Mouse (Mus musculus): ENCODE data around the gene Spr. TPM values are rescaled to one million over a fixed set of nuclear protein-coding genes. Genes with fewer than 3 reads are reported as not detected.
A peak's percentile ranks its signal among the peaks of the same experiment; 100 is the strongest.

The Spr gene
- 61.1 and 61.8 TPM in 2 replicates for polyA plus RNA-seq (2015; fragmentation: Nextera tagmentation; extraction: Ambion mirVana)

GRCm38 (mm10) chr6:85137217-85138035 is at the start of gene Spr:
TSS of gene Spr (minus strand) at chr6:85137766.
- Histone ChIP-seq H3K4me3 (ENCODE audit: low read length) (peak within 1 kb of the TSS; percentile 93), H3K9ac (ENCODE audit: low read length) (peak within 1 kb of the TSS; percentile 94), H3K27me3 (ENCODE audit: control insufficient read depth, insufficient read depth, low read length) (no peaks in the 10 kb centered on the region), H3K27ac (ENCODE audit: low read length) (peak within 1 kb of the TSS; percentile 98), H3K4me2 (ENCODE audit: low read depth, low read length) (peak within 1 kb of the TSS; percentile 68), H3K9me3 (replicated peaks; ENCODE audit: control insufficient read depth, low read length) (no peaks in the 10 kb centered on the region), H3K36me3 (ENCODE audit: control insufficient read depth, insufficient read depth) (peaks cover 12% of the 10 kb centered on the region), H3K4me1 (ENCODE audit: control insufficient read depth, insufficient read depth, low read length) (peaks cover 4% of the 10 kb centered on the region)
- ATAC-seq (replicated peaks; ENCODE audit: extremely low read depth, insufficient read depth, low FRiP score) = peak; percentile 95
- under 1% methylated on average over 49 of the region's 49 CpGs for whole genome bisulfite sequencing

DNA sequence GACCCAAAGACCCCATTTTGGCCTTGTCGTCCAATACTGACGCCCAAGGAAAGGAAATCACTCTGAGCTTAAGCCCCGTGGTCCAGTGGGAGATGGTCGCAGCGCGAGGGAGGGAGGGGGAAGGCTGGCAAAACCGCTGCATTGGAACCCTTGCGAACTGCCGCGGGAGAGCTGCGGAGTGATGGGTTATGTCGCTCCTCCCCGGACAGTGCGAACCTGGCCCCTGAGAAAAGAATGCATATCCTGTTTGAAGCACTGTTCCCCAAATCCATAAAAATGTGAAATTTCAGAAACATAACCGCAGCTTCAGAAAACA is 49.1 kb upstream of the Spr start:
- WGBS = 3% methylated on average over 15 of the region's 15 CpGs
- no peak overlapping the region for H3K27ac ChIP-seq (ENCODE audit: low read length)
- no peak for ATAC-seq (replicated peaks; ENCODE audit: extremely low read depth, insufficient read depth, low FRiP score)
- peaks cover 74% of the 10 kb centered on the region for H3K27me3 ChIP-seq (ENCODE audit: control insufficient read depth, insufficient read depth, low read length)
- H3K9ac ChIP-seq (ENCODE audit: low read length) = no peak overlapping the region
- no peak overlapping the region for H3K4me2 ChIP-seq (ENCODE audit: low read depth, low read length)
- no peaks in the 10 kb centered on the region for H3K36me3 ChIP-seq (ENCODE audit: control insufficient read depth, insufficient read depth)
- 0 out of 2 replicates have a peak, but pooled peaks cover under 1% of the 10 kb centered on the region for H3K9me3 ChIP-seq (replicated peaks; ENCODE audit: control insufficient read depth, low read length)
- H3K4me1 ChIP-seq (ENCODE audit: control insufficient read depth, insufficient read depth, low read length) = peaks cover 16% of the 10 kb centered on the region
- no peak overlapping the region for H3K4me3 ChIP-seq (ENCODE audit: low read length)

DNA sequence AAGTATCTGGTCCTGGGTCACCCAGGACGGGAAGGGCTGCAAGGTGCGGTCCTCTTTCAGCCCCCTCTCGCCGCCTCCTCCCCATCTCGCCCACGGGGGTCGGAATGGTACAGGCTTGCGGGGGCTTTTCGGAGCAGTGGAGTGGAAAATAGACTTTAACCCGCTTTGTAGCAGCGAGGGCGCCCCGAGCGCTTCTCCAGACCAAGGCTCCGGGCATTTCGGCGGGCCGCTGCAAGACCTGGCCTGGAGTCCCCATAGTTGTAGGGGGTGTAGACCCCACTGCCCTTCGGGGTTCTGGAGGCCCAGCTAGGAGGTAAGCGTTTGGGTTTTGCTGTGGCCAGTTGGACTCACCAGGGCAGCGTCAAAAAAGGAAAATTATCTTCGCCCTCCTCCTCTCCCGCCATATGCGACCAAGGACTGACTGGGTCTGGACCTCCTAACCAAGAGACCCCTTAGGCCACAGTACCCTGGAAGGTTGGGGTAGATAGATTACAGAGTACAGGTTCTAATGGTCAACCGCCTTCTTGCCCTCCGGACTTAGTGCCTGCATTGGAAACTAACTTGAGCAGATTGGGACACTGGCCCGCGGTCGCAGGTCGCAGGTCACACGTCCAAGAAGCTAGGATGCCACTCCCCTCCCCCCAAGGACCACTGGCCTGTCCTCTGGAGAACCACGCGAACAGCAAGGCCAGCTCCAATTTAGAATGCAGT is 48.6 kb upstream of the Spr start:
- no peak overlapping the region for H3K27ac ChIP-seq (ENCODE audit: low read length)
- H3K27me3 ChIP-seq (ENCODE audit: control insufficient read depth, insufficient read depth, low read length) = peaks cover 72% of the 10 kb centered on the region
- H3K4me1 ChIP-seq (ENCODE audit: control insufficient read depth, insufficient read depth, low read length) = peaks cover 16% of the 10 kb centered on the region
- peak overlapping the region; percentile 8; the same call in 1 of the 2 replicates for H3K4me3 ChIP-seq (ENCODE audit: low read length)
- no peaks in the 10 kb centered on the region for H3K36me3 ChIP-seq (ENCODE audit: control insufficient read depth, insufficient read depth)
- no peak overlapping the region for H3K9ac ChIP-seq (ENCODE audit: low read length)
- no peak for ATAC-seq (replicated peaks; ENCODE audit: extremely low read depth, insufficient read depth, low FRiP score)
- 0 out of 2 replicates have a peak overlapping the region, but pooled peaks have one; percentile 17 for H3K4me2 ChIP-seq (ENCODE audit: low read depth, low read length)
- 0 out of 2 replicates have a peak, but pooled peaks cover 2% of the 10 kb centered on the region for H3K9me3 ChIP-seq (replicated peaks; ENCODE audit: control insufficient read depth, low read length)
- WGBS = 2% methylated on average over 33 of the region's 33 CpGs

- Histone ChIP-seq H3K27me3 (ENCODE audit: control insufficient read depth, insufficient read depth, low read length) (peaks cover 55% of the 10 kb centered on the region), H3K4me1 (ENCODE audit: control insufficient read depth, insufficient read depth, low read length) (peaks cover 13% of the 10 kb centered on the region), H3K36me3 (ENCODE audit: control insufficient read depth, insufficient read depth) (no peaks in the 10 kb centered on the region), H3K9ac (ENCODE audit: low read length) (no peak overlapping the region), H3K27ac (ENCODE audit: low read length) (no peak overlapping the region), H3K4me2 (ENCODE audit: low read depth, low read length) (no peak overlapping the region), H3K9me3 (replicated peaks; ENCODE audit: control insufficient read depth, low read length) (0 out of 2 replicates have a peak, but pooled peaks cover 2% of the 10 kb centered on the region), H3K4me3 (ENCODE audit: low read length) (no peak overlapping the region)
- no peak for ATAC-seq (replicated peaks; ENCODE audit: extremely low read depth, insufficient read depth, low FRiP score)
- 53% methylated on average over 3 of the region's 3 CpGs for WGBS
Measured at GRCm38 (mm10) chr6:85183951-85184350, 46.4 kb upstream of the Spr start.

- WGBS = 45% methylated on average over 2 of the region's 2 CpGs
- Histone ChIP-seq H3K9ac (ENCODE audit: low read length) (no peak overlapping the region), H3K27ac (ENCODE audit: low read length) (no peak overlapping the region), H3K9me3 (replicated peaks; ENCODE audit: control insufficient read depth, low read length) (0 out of 2 replicates have a peak, but pooled peaks cover 6% of the 10 kb centered on the region), H3K36me3 (ENCODE audit: control insufficient read depth, insufficient read depth) (no peaks in the 10 kb centered on the region), H3K4me2 (ENCODE audit: low read depth, low read length) (no peak overlapping the region), H3K27me3 (ENCODE audit: control insufficient read depth, insufficient read depth, low read length) (peaks cover 28% of the 10 kb centered on the region), H3K4me1 (ENCODE audit: control insufficient read depth, insufficient read depth, low read length) (no peaks in the 10 kb centered on the region), H3K4me3 (ENCODE audit: low read length) (no peak overlapping the region)
- ATAC-seq (replicated peaks; ENCODE audit: extremely low read depth, insufficient read depth, low FRiP score) = no peak
Measured at GRCm38 (mm10) chr6:85180036-85180435, 42.5 kb upstream of the Spr start.

GRCm38 (mm10) chr6:85179569-85179968 is 42.0 kb upstream of the Spr start:
- H3K9ac ChIP-seq (ENCODE audit: low read length) = no peak overlapping the region
- no peaks in the 10 kb centered on the region for H3K4me1 ChIP-seq (ENCODE audit: control insufficient read depth, insufficient read depth, low read length)

DNA sequence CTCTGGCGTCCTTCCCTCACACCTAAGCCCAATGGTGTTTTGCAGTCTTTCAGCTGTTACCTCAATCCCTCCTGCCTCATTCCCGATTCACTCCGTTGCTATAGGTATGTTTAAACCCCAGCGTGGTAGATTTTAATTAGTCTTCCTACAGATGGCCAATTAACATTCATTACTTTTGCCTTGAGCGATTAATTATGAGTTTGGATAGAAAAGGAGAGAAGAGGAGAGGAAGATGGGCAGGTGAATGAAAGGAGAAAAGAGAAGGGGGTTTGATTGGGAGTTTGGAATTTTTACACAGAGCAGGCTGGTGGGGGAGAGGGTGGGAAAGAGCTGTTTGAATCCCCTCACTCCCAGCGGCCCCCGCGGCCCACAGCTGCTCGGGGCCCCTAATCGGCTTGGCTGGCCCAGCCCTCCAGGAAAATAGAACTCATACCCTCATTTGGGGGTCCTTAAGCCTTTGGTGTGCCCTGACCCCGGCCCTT is 27.9 kb upstream of the Spr start:
- Histone ChIP-seq H3K36me3 (ENCODE audit: control insufficient read depth, insufficient read depth) (no peaks in the 10 kb centered on the region), H3K27ac (ENCODE audit: low read length) (no peak overlapping the region), H3K4me1 (ENCODE audit: control insufficient read depth, insufficient read depth, low read length) (no peaks in the 10 kb centered on the region), H3K9ac (ENCODE audit: low read length) (no peak overlapping the region), H3K27me3 (ENCODE audit: control insufficient read depth, insufficient read depth, low read length) (peaks cover 13% of the 10 kb centered on the region), H3K4me2 (ENCODE audit: low read depth, low read length) (no peak overlapping the region), H3K9me3 (replicated peaks; ENCODE audit: control insufficient read depth, low read length) (no peaks in the 10 kb centered on the region), H3K4me3 (ENCODE audit: low read length) (no peak overlapping the region)
- WGBS = 55% methylated on average over 11 of the region's 11 CpGs
- ATAC-seq (replicated peaks; ENCODE audit: extremely low read depth, insufficient read depth, low FRiP score) = no peak

More at GRCm38 (mm10) chr6:85179569-85179968, 42.0 kb upstream of the Spr start:
- Histone ChIP-seq H3K9me3 (replicated peaks; ENCODE audit: control insufficient read depth, low read length) (0 out of 2 replicates have a peak, but pooled peaks cover 6% of the 10 kb centered on the region), H3K27me3 (ENCODE audit: control insufficient read depth, insufficient read depth, low read length) (peaks cover 26% of the 10 kb centered on the region), H3K4me2 (ENCODE audit: low read depth, low read length) (no peak overlapping the region), H3K36me3 (ENCODE audit: control insufficient read depth, insufficient read depth) (no peaks in the 10 kb centered on the region), H3K4me3 (ENCODE audit: low read length) (no peak overlapping the region), H3K27ac (ENCODE audit: low read length) (no peak overlapping the region)
- ATAC-seq (replicated peaks; ENCODE audit: extremely low read depth, insufficient read depth, low FRiP score) = no peak
- 53% methylated on average over 3 of the region's 3 CpGs for WGBS

DNA sequence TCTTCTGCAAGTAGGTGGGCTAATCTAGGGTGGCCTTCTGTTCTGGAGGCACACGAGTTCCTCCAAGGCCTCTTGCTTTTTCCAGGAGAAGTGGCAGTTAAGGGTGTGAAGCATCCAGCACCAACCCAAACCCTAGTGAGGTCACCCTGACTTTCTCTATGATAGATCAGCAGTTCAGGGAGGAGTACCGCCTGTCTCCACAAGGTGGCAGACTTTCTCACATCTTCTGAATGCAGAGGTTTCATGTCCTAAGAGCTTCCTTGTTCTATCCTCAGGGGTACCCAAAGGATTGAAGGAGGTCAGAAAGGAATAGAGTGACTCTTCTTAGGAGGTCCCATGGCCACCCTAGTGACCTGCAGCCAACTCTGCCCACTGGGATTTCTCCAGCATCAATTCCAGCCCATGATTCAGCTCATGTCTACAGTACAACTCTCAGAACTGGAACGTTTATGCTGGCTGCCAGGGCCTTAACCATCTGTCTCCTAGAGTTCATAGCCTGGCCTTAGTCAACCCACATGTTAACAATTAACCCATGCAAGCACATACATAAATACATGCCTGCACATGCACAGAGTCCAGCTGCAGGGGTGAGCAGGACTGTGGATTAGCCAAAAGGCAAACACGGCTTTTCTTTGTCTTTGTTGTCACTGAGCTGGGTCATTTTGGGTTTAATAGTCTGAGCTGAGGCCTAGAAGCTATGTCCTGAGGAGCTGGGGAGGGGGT is 22.8 kb upstream of the Spr start:
- H3K9me3 ChIP-seq (replicated peaks; ENCODE audit: control insufficient read depth, low read length) = no peaks in the 10 kb centered on the region
- ATAC-seq (replicated peaks; ENCODE audit: extremely low read depth, insufficient read depth, low FRiP score) = no peak
- no peak overlapping the region for H3K27ac ChIP-seq (ENCODE audit: low read length)
- 43% methylated on average over 4 of the region's 4 CpGs for WGBS
- no peak overlapping the region for H3K9ac ChIP-seq (ENCODE audit: low read length)
- no peak overlapping the region for H3K4me3 ChIP-seq (ENCODE audit: low read length)
- H3K36me3 ChIP-seq (ENCODE audit: control insufficient read depth, insufficient read depth) = no peaks in the 10 kb centered on the region
- no peaks in the 10 kb centered on the region for H3K4me1 ChIP-seq (ENCODE audit: control insufficient read depth, insufficient read depth, low read length)
- peaks cover 5% of the 10 kb centered on the region; the same call in 1 of the 2 replicates for H3K27me3 ChIP-seq (ENCODE audit: control insufficient read depth, insufficient read depth, low read length)
- no peak overlapping the region for H3K4me2 ChIP-seq (ENCODE audit: low read depth, low read length)

Data from heart, embryonic 16.5 days (tissue).